Mouse (Mus musculus) midbrain, embryonic 14.5 days (tissue): Measurements from ENCODE around the gene Tmed3. TPM values are rescaled to one million over a fixed set of nuclear protein-coding genes. Genes with fewer than 3 reads are reported as not detected.

Experiments used
- ATAC-seq: fragments of 200-750 bp; cut with Nextera tagmentation; 2 replicates; pipeline ENCODE4 v1.8.0; 2017; ENCODE audit warnings: moderate number of reproducible peaks, moderate library complexity; ENCODE audit not compliant: low FRiP score, low TSS enrichment
- DNase-seq: peaks from one replicate; pipeline ENCODE4 v3.0.0-alpha.2; 2015
- H3K27ac ChIP-seq: fragments of 300-500 bp; sonication (generic); replicated peaks from 2 replicates; pipeline ENCODE4 v1.5.1; 2014; ENCODE audit warnings: mild to moderate bottlenecking, low read depth, low read length, moderate library complexity
- H3K27me3 ChIP-seq: fragments of 300-500 bp; sonication (generic); 2 replicates; pipeline ENCODE4 v1.6.1; 2014; ENCODE audit warnings: low read length, control low read depth, mixed read lengths; ENCODE audit not compliant: control insufficient read depth, insufficient read depth
- H3K36me3 ChIP-seq: fragments of 300-500 bp; sonication (generic); 2 replicates; pipeline ENCODE4 v1.6.1; 2014; ENCODE audit warnings: low read length, control low read depth; ENCODE audit not compliant: control insufficient read depth, insufficient read depth
- H3K4me1 ChIP-seq: fragments of 300-500 bp; sonication (generic); 2 replicates; pipeline ENCODE4 v1.6.1; 2014; ENCODE audit warnings: mild to moderate bottlenecking, antibody characterized with exemption, low read length, control low read depth; ENCODE audit not compliant: control insufficient read depth, insufficient read depth
- H3K4me2 ChIP-seq: fragments of 300-500 bp; sonication (generic); 2 replicates; pipeline ENCODE4 v1.6.1; 2014; ENCODE audit warnings: mild to moderate bottlenecking, low read length, moderate library complexity
- H3K4me3 ChIP-seq: fragments of 300-500 bp; sonication (generic); replicated peaks from 2 replicates; pipeline ENCODE4 v1.5.1; 2014; ENCODE audit warnings: low read depth, low read length
- H3K9ac ChIP-seq: fragments of 300-500 bp; sonication (generic); replicated peaks from 2 replicates; pipeline ENCODE4 v1.6.1; 2014; ENCODE audit warnings: mild to moderate bottlenecking, low read length, moderate library complexity
- H3K9me3 ChIP-seq: fragments of 300-500 bp; sonication (generic); 2 replicates; pipeline ENCODE4 v1.6.1; 2016; ENCODE audit warnings: low read length, control low read depth, mixed read lengths; ENCODE audit not compliant: control insufficient read depth
- whole genome bisulfite sequencing: fragments of 180-500 bp; shearing (Covaris S2); extraction: QIAGEN DNeasy Blood & Tissue Kit; methylation state at CpG from one replicate; pipeline ENCODE4 v1.1.7; 2014; 5-methylcytosine and 5-hydroxymethylcytosine counted together
- polyA plus RNA-seq: library from polyadenylated mRNA; unstranded; fragments of >200 nt; fragmentation: Nextera tagmentation; extraction: Ambion mirVana; gene quantifications from 2 replicates; pipeline ENCODE4 v1.2.1, GENCODE M21; 2014

Gene Tmed3
- polyA plus RNA-seq, 1 experiment from 2014 or later = 50.3 TPM

DNA sequence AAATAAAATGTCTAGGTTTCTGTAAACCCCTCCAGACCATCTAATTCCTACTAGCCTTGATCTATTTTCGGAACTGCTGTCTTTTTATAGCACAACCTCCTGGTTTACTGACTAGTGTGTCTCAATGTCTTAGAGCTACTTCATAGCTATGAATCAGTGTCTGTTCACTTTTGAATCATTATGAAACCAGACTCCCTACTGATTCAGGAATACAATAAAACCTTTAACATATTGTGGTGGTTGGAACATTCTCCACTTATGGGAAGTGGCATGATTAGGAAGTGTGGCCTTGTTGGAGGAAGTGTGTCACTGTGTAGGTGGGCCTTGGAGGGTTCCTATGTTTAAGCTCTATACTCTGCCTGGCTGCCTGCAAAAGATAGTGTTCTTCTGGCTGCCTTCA is 9.7 kb downstream of the Tmed3 start:
- DNase-seq (no peak), ATAC-seq (no peak)
- no peaks in the 10 kb centered on the region for H3K4me1 ChIP-seq
- H3K27ac ChIP-seq = no peak overlapping the region
- H3K4me2 ChIP-seq = no peak overlapping the region
- H3K4me3 ChIP-seq = no peak overlapping the region
- H3K27me3 ChIP-seq = no peaks in the 10 kb centered on the region
- H3K9me3 ChIP-seq = no peaks in the 10 kb centered on the region
- peaks cover 25% of the 10 kb centered on the region for H3K36me3 ChIP-seq
- no peak overlapping the region for H3K9ac ChIP-seq
- WGBS = 93% methylated on average over 1 of the region's 1 CpGs

DNA sequence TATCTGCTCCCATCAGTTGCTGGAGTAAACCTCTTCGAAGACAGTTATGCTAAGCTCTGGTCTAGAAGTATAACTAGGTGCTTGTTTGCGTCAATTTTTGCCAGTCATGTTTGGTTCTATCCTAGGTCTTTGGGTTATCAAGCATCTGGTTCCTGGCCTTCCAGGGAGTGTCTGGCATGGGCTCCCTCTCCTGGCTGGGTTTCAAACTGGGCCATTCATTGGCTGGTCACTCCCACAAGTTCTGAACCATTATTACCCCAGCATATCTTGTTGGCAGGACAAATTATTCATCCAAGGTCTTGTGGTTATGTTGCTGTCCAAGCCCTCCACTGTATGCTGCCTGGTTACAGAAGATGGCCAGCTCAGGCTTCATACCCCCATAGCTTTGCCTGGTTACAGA is 11.2 kb downstream of the Tmed3 start:
- Histone ChIP-seq H3K36me3 (peaks cover 11% of the 10 kb centered on the region), H3K27me3 (no peaks in the 10 kb centered on the region), H3K4me1 (no peaks in the 10 kb centered on the region), H3K4me2 (no peak overlapping the region), H3K9me3 (no peaks in the 10 kb centered on the region), H3K4me3 (no peak overlapping the region), H3K27ac (no peak overlapping the region), H3K9ac (no peak overlapping the region)
- ATAC-seq = no peak
- no peak for DNase-seq
- 94% methylated on average over 2 of the region's 2 CpGs for WGBS

DNA sequence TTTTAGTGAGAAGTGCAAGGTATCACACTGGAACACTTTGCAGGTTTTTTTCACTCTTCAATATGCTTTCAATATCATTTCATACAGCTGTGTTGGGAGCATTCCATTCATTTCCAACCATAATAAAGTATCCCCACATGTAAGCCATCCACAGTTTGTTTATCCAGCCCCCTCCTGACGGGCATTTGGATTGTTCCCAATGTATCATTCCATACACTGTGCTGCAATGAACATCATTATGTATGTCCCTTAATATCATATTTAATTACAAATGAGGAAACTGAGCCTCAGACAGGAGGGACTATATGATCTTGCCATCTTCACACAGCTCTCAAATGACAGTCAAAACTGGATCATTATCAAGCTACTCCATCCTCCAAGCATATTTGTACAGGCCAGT is 15.7 kb downstream of the Tmed3 start:
- Histone ChIP-seq H3K27me3 (no peaks in the 10 kb centered on the region), H3K4me3 (no peak overlapping the region), H3K4me2 (no peak overlapping the region), H3K9ac (no peak overlapping the region), H3K4me1 (no peaks in the 10 kb centered on the region), H3K27ac (no peak overlapping the region), H3K9me3 (no peaks in the 10 kb centered on the region), H3K36me3 (no peaks in the 10 kb centered on the region)
- ATAC-seq = no peak
- DNase-seq = no peak
- 72% methylated on average over 1 of the region's 1 CpGs for WGBS

DNA sequence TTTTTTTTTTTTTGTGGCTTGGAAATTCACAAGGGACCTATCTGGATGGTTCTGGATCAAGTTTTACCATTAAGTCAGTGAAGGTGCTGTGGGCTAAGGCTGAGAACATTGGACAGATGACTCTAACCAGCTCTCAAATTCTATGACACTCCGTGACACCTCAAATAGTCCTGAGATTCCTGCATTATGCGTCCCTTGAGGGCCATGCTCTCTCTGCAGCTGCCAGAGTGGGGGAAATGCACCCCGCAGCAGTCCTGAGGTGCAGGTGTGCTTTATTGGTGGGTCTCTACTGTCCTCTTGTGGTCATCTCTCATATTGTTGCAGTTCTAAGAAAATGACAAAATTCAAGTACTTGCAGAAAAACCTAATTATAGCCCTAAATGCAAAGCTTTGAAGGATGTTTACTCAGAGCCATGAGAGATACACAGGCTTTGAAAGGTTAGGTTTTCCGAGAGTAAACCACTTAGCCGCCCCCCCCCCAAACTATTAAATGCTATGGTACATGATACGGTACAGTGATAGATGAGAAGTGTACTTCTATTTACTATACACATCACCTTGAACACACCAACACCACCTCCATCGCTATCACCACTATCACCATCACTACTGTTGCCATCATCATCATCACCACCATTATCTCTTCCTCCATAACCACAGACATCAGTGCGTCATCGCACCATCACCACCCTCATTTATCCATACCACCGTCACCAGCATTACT is 17.2 kb downstream of the Tmed3 start:
- 59% methylated on average over 10 of the region's 10 CpGs for WGBS
- Histone ChIP-seq H3K9me3 (no peaks in the 10 kb centered on the region), H3K9ac (no peak overlapping the region; the same call in 1 of the 2 replicates), H3K27me3 (no peaks in the 10 kb centered on the region), H3K27ac (no peak overlapping the region), H3K4me2 (no peak overlapping the region), H3K4me3 (no peak overlapping the region), H3K4me1 (no peaks in the 10 kb centered on the region), H3K36me3 (no peaks in the 10 kb centered on the region)
- peak; percentile 75 for DNase-seq
- ATAC-seq = peak; percentile 68; the same call in 1 of the 2 replicates

DNA sequence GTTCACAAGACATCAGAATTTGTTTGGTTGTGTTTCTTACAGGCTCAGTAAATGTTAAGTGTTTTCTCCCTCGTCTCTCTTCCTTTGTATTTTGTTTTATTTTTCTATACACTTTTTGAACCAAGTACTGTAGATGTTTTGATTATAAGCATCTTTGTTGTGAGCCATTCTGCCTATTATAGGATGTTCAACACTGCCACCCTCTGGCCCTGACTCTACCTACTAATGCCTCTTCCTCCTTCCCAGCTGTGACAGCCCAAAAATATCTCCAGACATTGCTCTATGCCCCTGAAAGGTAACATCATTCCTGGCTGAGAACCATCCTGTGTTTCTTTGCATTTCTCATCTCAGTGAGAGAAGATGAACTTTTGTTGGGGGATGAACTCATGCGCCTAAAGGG is 18.6 kb downstream of the Tmed3 start:
- Histone ChIP-seq H3K27ac (no peak overlapping the region), H3K4me1 (no peaks in the 10 kb centered on the region), H3K9ac (no peak overlapping the region), H3K9me3 (no peaks in the 10 kb centered on the region), H3K4me2 (no peak overlapping the region), H3K27me3 (no peaks in the 10 kb centered on the region), H3K4me3 (no peak overlapping the region), H3K36me3 (no peaks in the 10 kb centered on the region)
- no peak for ATAC-seq
- DNase-seq = peak; percentile 43
- WGBS = 79% methylated on average over 2 of the region's 2 CpGs

DNA sequence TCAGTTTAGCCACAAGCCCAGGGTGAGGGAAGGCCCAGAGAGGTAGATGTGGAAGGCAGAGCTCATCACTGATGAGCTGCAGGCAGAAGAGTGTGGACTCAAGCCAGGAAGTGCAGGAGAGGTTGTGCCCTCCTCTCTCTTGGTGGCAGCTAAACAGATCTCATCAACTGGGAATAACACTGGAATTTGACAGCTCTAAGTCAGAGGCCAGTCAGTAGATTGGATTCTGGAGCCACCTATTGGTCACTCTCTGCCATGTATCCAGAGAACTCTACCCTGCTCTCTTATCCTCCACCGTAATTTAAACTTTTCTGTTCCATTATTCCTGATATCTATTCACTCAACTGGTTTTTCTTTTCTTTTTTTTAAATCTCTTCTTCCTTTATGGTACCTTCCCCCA is 25.9 kb downstream of the Tmed3 start:
- ATAC-seq (peak; percentile 62; the same call in 1 of the 2 replicates), DNase-seq (peak; percentile 72)
- Histone ChIP-seq H3K4me3 (no peak overlapping the region), H3K36me3 (no peaks in the 10 kb centered on the region), H3K27me3 (no peaks in the 10 kb centered on the region), H3K9ac (no peak overlapping the region), H3K4me2 (no peak overlapping the region), H3K27ac (no peak overlapping the region), H3K9me3 (no peaks in the 10 kb centered on the region), H3K4me1 (no peaks in the 10 kb centered on the region)
- 54% methylated on average over 1 of the region's 1 CpGs for WGBS

DNA sequence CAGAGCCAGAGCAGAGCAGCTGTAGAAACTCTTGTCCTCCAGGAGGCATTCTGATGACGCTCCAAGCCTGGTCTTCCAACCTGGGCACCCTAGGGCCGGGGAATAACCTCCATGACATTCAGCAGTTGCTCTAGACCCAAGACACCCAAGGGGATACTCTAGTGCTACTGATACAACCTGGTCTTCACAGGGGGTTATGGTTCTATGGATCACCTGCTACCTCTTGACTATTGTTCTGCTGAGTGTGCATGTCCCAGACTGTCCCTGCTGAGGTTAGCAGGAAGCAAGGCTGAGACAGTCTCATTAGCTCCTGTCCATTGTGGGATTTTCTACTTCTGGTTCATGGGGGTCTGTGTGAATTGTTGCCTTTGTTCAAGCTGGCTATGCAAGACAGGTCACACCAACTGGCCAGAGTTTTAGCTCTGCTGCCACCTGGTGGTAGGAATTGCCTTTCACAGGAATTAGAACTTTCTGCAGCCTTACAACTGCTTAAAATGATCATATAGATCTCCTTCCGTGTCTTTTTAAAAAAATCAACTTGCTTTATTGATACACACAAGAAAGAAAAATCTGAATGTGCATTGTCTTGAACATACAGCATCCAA is 30.8 kb downstream of the Tmed3 start:
- WGBS = 50% methylated on average over 3 of the region's 3 CpGs
- no peak overlapping the region for H3K4me2 ChIP-seq
- no peaks in the 10 kb centered on the region for H3K36me3 ChIP-seq
- no peak overlapping the region for H3K4me3 ChIP-seq
- no peaks in the 10 kb centered on the region for H3K9me3 ChIP-seq
- H3K4me1 ChIP-seq = no peaks in the 10 kb centered on the region
- H3K27ac ChIP-seq = no peak overlapping the region
- H3K9ac ChIP-seq = no peak overlapping the region
- H3K27me3 ChIP-seq = no peaks in the 10 kb centered on the region
- peak; percentile 94 for DNase-seq
- ATAC-seq = peak; percentile 82

DNA sequence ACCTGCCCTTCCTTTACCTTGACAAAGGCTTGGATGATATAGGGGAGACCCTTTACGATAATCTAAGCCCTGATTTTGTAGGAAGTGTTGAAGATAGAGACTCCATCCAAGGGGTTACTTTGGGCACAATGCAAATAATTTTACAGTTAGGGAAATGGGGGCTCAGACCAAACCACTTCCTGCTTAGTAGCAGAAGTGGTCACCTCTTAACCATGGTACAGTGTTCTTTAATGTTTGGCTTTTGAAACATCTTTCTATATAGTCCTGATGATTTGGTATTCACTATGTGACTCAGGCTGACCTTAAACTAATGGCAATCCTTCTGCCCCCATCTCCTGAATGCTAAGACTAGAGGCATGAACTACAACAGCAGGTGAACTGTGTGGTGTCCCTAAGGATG is 31.5 kb downstream of the Tmed3 start:
- H3K4me1 ChIP-seq = no peaks in the 10 kb centered on the region
- DNase-seq (no peak), ATAC-seq (no peak)
- H3K27ac ChIP-seq = no peak overlapping the region
- no peaks in the 10 kb centered on the region for H3K9me3 ChIP-seq
- no peak overlapping the region for H3K4me2 ChIP-seq
- no peaks in the 10 kb centered on the region for H3K36me3 ChIP-seq
- WGBS = 97% methylated on average over 1 of the region's 1 CpGs
- H3K27me3 ChIP-seq = no peaks in the 10 kb centered on the region
- H3K4me3 ChIP-seq = no peak overlapping the region
- no peak overlapping the region for H3K9ac ChIP-seq

DNA sequence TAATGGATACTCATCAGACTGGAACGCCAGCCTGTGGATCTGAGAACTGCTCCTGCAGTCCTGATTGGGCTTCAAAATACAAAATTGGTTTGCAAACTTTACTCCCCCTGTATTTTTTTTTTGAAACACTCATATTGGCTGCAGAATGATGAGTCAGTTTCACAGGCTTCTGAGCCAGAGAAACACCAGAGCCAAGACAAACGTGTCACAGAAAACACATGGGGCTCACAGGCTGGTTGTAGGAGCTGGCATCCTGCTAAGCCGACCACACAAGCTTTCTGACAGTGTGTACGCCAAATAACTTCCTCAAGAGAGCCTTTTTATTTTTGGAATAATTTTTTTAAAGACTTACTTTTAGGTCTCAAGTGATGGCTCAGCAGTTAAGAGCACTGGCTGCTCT is 35.0 kb downstream of the Tmed3 start:
- Histone ChIP-seq H3K9ac (no peak overlapping the region), H3K4me3 (no peak overlapping the region), H3K27ac (no peak overlapping the region), H3K36me3 (no peaks in the 10 kb centered on the region), H3K9me3 (no peaks in the 10 kb centered on the region), H3K27me3 (no peaks in the 10 kb centered on the region), H3K4me2 (no peak overlapping the region), H3K4me1 (no peaks in the 10 kb centered on the region)
- 84% methylated on average over 4 of the region's 4 CpGs for WGBS
- no peak for DNase-seq
- ATAC-seq = no peak
